Mouse (Mus musculus) hindbrain, embryonic 16.5 days (tissue): ENCODE measurements around the gene Myo5a. TPM values are rescaled to one million over a fixed set of nuclear protein-coding genes. Genes with fewer than 3 reads are reported as not detected.

Experiments
- ATAC-seq: fragments of 200-750 bp; cut with Nextera tagmentation; 2 replicates; pipeline ENCODE4 v1.8.0; 2017; ENCODE audit warnings: moderate TSS enrichment, moderate library complexity
- H3K27ac ChIP-seq: fragments of 300-500 bp; sonication (generic); 2 replicates; pipeline ENCODE4 v1.5.1; 2014; ENCODE audit warnings: low read depth, mild to moderate bottlenecking, control low read depth, low read length, moderate library complexity
- H3K27me3 ChIP-seq: fragments of 300-500 bp; sonication (generic); replicated peaks from 2 replicates; pipeline ENCODE4 v1.6.1; 2014; ENCODE audit warnings: low read length; ENCODE audit not compliant: control insufficient read depth, insufficient read depth
- H3K36me3 ChIP-seq: fragments of 300-500 bp; sonication (generic); 2 replicates; pipeline ENCODE4 v1.6.1; 2014; ENCODE audit warnings: mild to moderate bottlenecking, low read length, moderate library complexity, mixed read lengths; ENCODE audit not compliant: control insufficient read depth, insufficient read depth
- H3K4me1 ChIP-seq: fragments of 300-500 bp; sonication (generic); 2 replicates; pipeline ENCODE4 v1.6.1; 2014; ENCODE audit warnings: low read depth, low read length; ENCODE audit not compliant: control insufficient read depth, insufficient read depth
- H3K4me2 ChIP-seq: fragments of 300-500 bp; sonication (generic); 2 replicates; pipeline ENCODE4 v1.6.1; 2014; ENCODE audit warnings: mild to moderate bottlenecking, low read length, control low read depth, moderate library complexity
- H3K4me3 ChIP-seq: fragments of 300-500 bp; sonication (generic); 2 replicates; pipeline ENCODE4 v1.5.1; 2014; ENCODE audit warnings: mild to moderate bottlenecking, low read length, control low read depth, moderate library complexity
- H3K9ac ChIP-seq: fragments of 300-500 bp; sonication (generic); 2 replicates; pipeline ENCODE4 v1.6.1; 2014; ENCODE audit warnings: low read depth, mild to moderate bottlenecking, control low read depth, low read length, moderate library complexity
- H3K9me3 ChIP-seq: fragments of 300-500 bp; sonication (generic); 2 replicates; pipeline ENCODE4 v1.6.1; 2014; ENCODE audit warnings: mild to moderate bottlenecking, low read length, moderate library complexity; ENCODE audit not compliant: control insufficient read depth
- WGBS: fragments of 180-500 bp; shearing (Covaris S2); extraction: QIAGEN DNeasy Blood & Tissue Kit; methylation state at CpG from one replicate; pipeline ENCODE4 v1.1.7; 2014; 5-methylcytosine and 5-hydroxymethylcytosine counted together
- polyA plus RNA-seq: library from polyadenylated mRNA; unstranded; fragments of >200 nt; fragmentation: Nextera tagmentation; extraction: Ambion mirVana; gene quantifications from 2 replicates; pipeline ENCODE4 v1.2.1, GENCODE M21; 2015

Gene Myo5a
- polyA plus RNA-seq, 1 experiment from 2014 or later, result 26.8 TPM

GRCm38 (mm10) chr9:75092134-75092533 is 21.3 kb downstream of the Myo5a start:
- Histone ChIP-seq H3K4me1 (peaks cover 3% of the 10 kb centered on the region), H3K4me3 (no peak overlapping the region), H3K9me3 (no peaks in the 10 kb centered on the region), H3K4me2 (no peak overlapping the region), H3K27me3 (no peaks in the 10 kb centered on the region), H3K27ac (no peak overlapping the region), H3K36me3 (no peaks in the 10 kb centered on the region), H3K9ac (no peak overlapping the region)
- WGBS, result 91% methylated on average over 1 of the region's 1 CpGs
- ATAC-seq, result no peak

GRCm38 (mm10) chr9:75094762-75095161 is 23.9 kb downstream of the Myo5a start:
- 84% methylated on average over 3 of the region's 3 CpGs for WGBS

GRCm38 (mm10) chr9:75098937-75099336 is 28.1 kb downstream of the Myo5a start:
- ATAC-seq, result no peak
- Histone ChIP-seq H3K27me3 (no peaks in the 10 kb centered on the region), H3K4me3 (no peak overlapping the region), H3K27ac (no peak overlapping the region), H3K4me1 (no peaks in the 10 kb centered on the region), H3K4me2 (no peak overlapping the region), H3K9ac (no peak overlapping the region), H3K9me3 (no peaks in the 10 kb centered on the region), H3K36me3 (no peaks in the 10 kb centered on the region)
- 94% methylated on average over 9 of the region's 9 CpGs for WGBS

More at GRCm38 (mm10) chr9:75094762-75095161, 23.9 kb downstream of the Myo5a start:
- no peak overlapping the region for H3K27ac ChIP-seq
- no peaks in the 10 kb centered on the region for H3K9me3 ChIP-seq
- no peak overlapping the region for H3K4me2 ChIP-seq
- H3K4me3 ChIP-seq, result no peak overlapping the region
- H3K9ac ChIP-seq, result no peak overlapping the region
- no peaks in the 10 kb centered on the region for H3K4me1 ChIP-seq
- no peaks in the 10 kb centered on the region for H3K36me3 ChIP-seq
- ATAC-seq, result no peak
- no peaks in the 10 kb centered on the region for H3K27me3 ChIP-seq

GRCm38 (mm10) chr9:75100157-75100781 is 29.5 kb downstream of the Myo5a start:
- no peak overlapping the region for H3K4me3 ChIP-seq
- H3K9me3 ChIP-seq, result no peaks in the 10 kb centered on the region
- WGBS, result 91% methylated on average over 8 of the region's 8 CpGs
- no peak overlapping the region for H3K27ac ChIP-seq
- H3K9ac ChIP-seq, result no peak overlapping the region
- H3K27me3 ChIP-seq, result no peaks in the 10 kb centered on the region
- H3K4me1 ChIP-seq, result no peaks in the 10 kb centered on the region
- H3K36me3 ChIP-seq, result no peaks in the 10 kb centered on the region
- H3K4me2 ChIP-seq, result no peak overlapping the region
- ATAC-seq, result no peak

- H3K4me3 ChIP-seq, result no peak overlapping the region
- H3K9ac ChIP-seq, result no peak overlapping the region
- ATAC-seq, result no peak
- no peaks in the 10 kb centered on the region for H3K9me3 ChIP-seq
- no peaks in the 10 kb centered on the region for H3K27me3 ChIP-seq
- no peak overlapping the region for H3K27ac ChIP-seq
- no peak overlapping the region for H3K4me2 ChIP-seq
- no peaks in the 10 kb centered on the region for H3K36me3 ChIP-seq
- no peaks in the 10 kb centered on the region for H3K4me1 ChIP-seq
Measured at GRCm38 (mm10) chr9:75102131-75102530, 31.3 kb downstream of the Myo5a start.

GRCm38 (mm10) chr9:75116571-75117177 is 45.9 kb downstream of the Myo5a start:
- no peak for ATAC-seq
- Histone ChIP-seq H3K27ac (no peak overlapping the region), H3K27me3 (no peaks in the 10 kb centered on the region), H3K4me1 (no peaks in the 10 kb centered on the region), H3K4me2 (no peak overlapping the region), H3K36me3 (no peaks in the 10 kb centered on the region; the same call in 1 of the 2 replicates), H3K9me3 (no peaks in the 10 kb centered on the region), H3K4me3 (no peak overlapping the region), H3K9ac (no peak overlapping the region)
- WGBS, result 86% methylated on average over 2 of the region's 2 CpGs

- ATAC-seq, result no peak
- no peak overlapping the region for H3K9ac ChIP-seq
- H3K9me3 ChIP-seq, result no peaks in the 10 kb centered on the region
- H3K27me3 ChIP-seq, result no peaks in the 10 kb centered on the region
- 92% methylated on average over 3 of the region's 3 CpGs for WGBS
- H3K36me3 ChIP-seq, result no peaks in the 10 kb centered on the region; the same call in 1 of the 2 replicates
- H3K27ac ChIP-seq, result no peak overlapping the region
- no peaks in the 10 kb centered on the region for H3K4me1 ChIP-seq
- H3K4me2 ChIP-seq, result no peak overlapping the region
- no peak overlapping the region for H3K4me3 ChIP-seq
Measured at GRCm38 (mm10) chr9:75121126-75121525, 50.3 kb downstream of the Myo5a start.

GRCm38 (mm10) chr9:75124201-75124721 is 53.4 kb downstream of the Myo5a start:
- WGBS, result 59% methylated on average over 6 of the region's 6 CpGs
- no peak overlapping the region for H3K27ac ChIP-seq
- peaks cover 2% of the 10 kb centered on the region for H3K36me3 ChIP-seq
- no peak overlapping the region for H3K9ac ChIP-seq
- peak; percentile 37; the same call in 1 of the 2 replicates for ATAC-seq
- H3K4me3 ChIP-seq, result no peak overlapping the region
- H3K4me2 ChIP-seq, result no peak overlapping the region
- no peaks in the 10 kb centered on the region for H3K27me3 ChIP-seq
- no peaks in the 10 kb centered on the region for H3K4me1 ChIP-seq
- no peaks in the 10 kb centered on the region for H3K9me3 ChIP-seq

GRCm38 (mm10) chr9:75130553-75130952 is 59.7 kb downstream of the Myo5a start:
- Histone ChIP-seq H3K27me3 (no peaks in the 10 kb centered on the region), H3K9ac (no peak overlapping the region), H3K4me3 (no peak overlapping the region), H3K36me3 (peaks cover 11% of the 10 kb centered on the region), H3K27ac (no peak overlapping the region), H3K4me1 (no peaks in the 10 kb centered on the region), H3K4me2 (no peak overlapping the region), H3K9me3 (no peaks in the 10 kb centered on the region)
- no peak for ATAC-seq
- WGBS, result 87% methylated on average over 2 of the region's 2 CpGs
